Mouse (Mus musculus) limb, embryonic 14.5 days (tissue): ENCODE measurements at regions not wholly inside any gene's neighbourhood (a gene's known extent, or its start where the extent isn't known, plus 50 kb on each side); places are given as distances from the start of the nearest gene placed in this dataset.
"Not testable (repeated sequence)": the region's sequence is repeated elsewhere in the genome, so short reads cannot be mapped to it uniquely, and the experiment has no call there.

Experiments
- ATAC-seq: fragments of 200-750 bp; cut with Nextera tagmentation; 2 replicates; pipeline ENCODE4 v1.8.0; 2017; ENCODE audit warnings: low read depth, moderate number of reproducible peaks, moderate TSS enrichment; ENCODE audit not compliant: low FRiP score
- DNase-seq: peaks from one replicate; pipeline ENCODE4 v3.0.0-alpha.2; 2015; ENCODE audit warnings: low spot score
- H3K27ac ChIP-seq: fragments of 300-500 bp; sonication (generic); replicated peaks from 2 replicates; pipeline ENCODE4 v1.5.1; 2014; ENCODE audit warnings: low read depth, mild to moderate bottlenecking, low read length, moderate library complexity, mixed read lengths
- H3K27me3 ChIP-seq: fragments of 300-500 bp; sonication (generic); 2 replicates; pipeline ENCODE4 v1.6.1; 2014; ENCODE audit warnings: low read length, mixed read lengths; ENCODE audit not compliant: control insufficient read depth, insufficient read depth
- H3K36me3 ChIP-seq: fragments of 300-500 bp; sonication (generic); 2 replicates; pipeline ENCODE4 v1.6.1; 2014; ENCODE audit warnings: mild to moderate bottlenecking, low read length, moderate library complexity, mixed read lengths; ENCODE audit not compliant: control insufficient read depth, insufficient read depth
- H3K4me1 ChIP-seq: fragments of 300-500 bp; sonication (generic); 2 replicates; pipeline ENCODE4 v1.6.1; 2014; ENCODE audit warnings: antibody characterized with exemption, low read length, mixed read lengths; ENCODE audit not compliant: control insufficient read depth, insufficient read depth
- H3K4me2 ChIP-seq: fragments of 300-500 bp; sonication (generic); replicated peaks from 2 replicates; pipeline ENCODE4 v1.6.1; 2014; ENCODE audit warnings: low read depth, mild to moderate bottlenecking, low read length, moderate library complexity; ENCODE audit not compliant: severe bottlenecking
- H3K4me3 ChIP-seq: fragments of 300-500 bp; sonication (generic); replicated peaks from 2 replicates; pipeline ENCODE4 v1.5.1; 2014; ENCODE audit warnings: low read length
- H3K9ac ChIP-seq: fragments of 300-500 bp; sonication (generic); 2 replicates; pipeline ENCODE4 v1.6.1; 2014; ENCODE audit warnings: mild to moderate bottlenecking, low read depth, low read length, moderate library complexity; ENCODE audit not compliant: severe bottlenecking
- H3K9me3 ChIP-seq: fragments of 300-500 bp; sonication (generic); 2 replicates; pipeline ENCODE4 v1.6.1; 2016; ENCODE audit warnings: low read length; ENCODE audit not compliant: control insufficient read depth
- POLR2A ChIP-seq: fragments of 200-500 bp; IDR thresholded peaks from 2 replicates; pipeline ENCODE4 v1.8.0; 2012; ENCODE audit warnings: inconsistent platforms, mild to moderate bottlenecking, moderate library complexity, borderline replicate concordance; ENCODE audit not compliant: insufficient read depth, insufficient read length; ENCODE audit errors: extremely low read depth
- WGBS: fragments of 180-500 bp; shearing (Covaris S2); extraction: QIAGEN DNeasy Blood & Tissue Kit; methylation state at CpG from one replicate; pipeline ENCODE4 v1.1.7; 2014; 5-methylcytosine and 5-hydroxymethylcytosine counted together

DNA sequence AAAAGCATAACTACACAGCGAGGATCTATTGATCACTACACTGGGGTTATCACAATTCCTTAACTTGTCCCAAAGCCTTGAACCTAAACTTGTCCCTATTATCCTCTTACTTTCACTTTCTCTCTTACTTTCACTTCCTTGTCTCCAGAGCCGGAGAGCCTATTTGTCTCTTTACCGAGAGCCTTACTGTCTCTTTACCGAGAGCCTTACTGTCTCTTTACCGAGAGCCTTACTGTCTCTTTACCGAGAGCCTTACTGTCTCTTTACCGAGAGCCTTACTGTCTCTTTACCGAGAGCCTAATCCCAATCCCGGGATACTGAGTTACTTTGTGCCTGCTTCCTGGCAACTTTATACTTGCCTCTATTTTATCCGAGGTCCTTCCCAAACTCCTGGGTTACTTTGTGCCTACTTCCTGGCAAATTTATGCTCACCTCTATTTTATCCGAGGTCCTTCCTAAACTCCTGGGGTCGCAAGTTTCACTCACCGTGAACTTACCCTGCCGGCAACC, 335.3 kb upstream of the Ccng1 start:
- not testable (repeated sequence) for H3K9ac ChIP-seq, ATAC-seq, H3K4me1 ChIP-seq, H3K9me3 ChIP-seq, H3K27ac ChIP-seq, H3K4me2 ChIP-seq, DNase-seq, H3K36me3 ChIP-seq, H3K27me3 ChIP-seq, H3K4me3 ChIP-seq
- WGBS: 94% methylated on average over 10 of the region's 14 CpGs

DNA sequence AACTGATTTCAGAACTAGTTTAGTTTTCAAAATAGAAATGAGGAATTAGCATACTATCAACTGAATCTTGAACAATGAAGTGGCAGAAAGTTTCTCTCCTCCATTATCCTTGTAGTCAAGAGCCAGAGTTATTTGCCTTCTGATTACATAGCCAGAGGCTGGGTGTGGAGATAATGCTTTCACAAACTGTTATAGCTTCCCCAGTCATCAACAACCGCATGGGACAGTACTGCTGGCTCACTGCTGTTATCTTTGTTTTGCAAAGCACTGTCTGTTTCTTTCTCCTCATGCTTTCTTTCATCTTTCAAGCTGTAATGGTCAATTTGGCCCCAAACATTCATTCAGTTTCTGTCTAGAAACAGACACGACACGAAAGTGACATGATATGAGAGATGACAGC, 308.5 kb upstream of the Ccng1 start:
- no peak overlapping the region for H3K4me3 ChIP-seq
- no peak for TF ChIP-seq POLR2A
- H3K9ac ChIP-seq: no peak overlapping the region
- no peak overlapping the region for H3K4me2 ChIP-seq
- no peak overlapping the region for H3K27ac ChIP-seq
- no peaks in the 10 kb centered on the region for H3K27me3 ChIP-seq
- ATAC-seq: no peak
- WGBS: 87% methylated on average over 3 of the region's 3 CpGs
- no peak for DNase-seq
- no peaks in the 10 kb centered on the region for H3K4me1 ChIP-seq
- no peaks in the 10 kb centered on the region for H3K9me3 ChIP-seq
- no peaks in the 10 kb centered on the region for H3K36me3 ChIP-seq

DNA sequence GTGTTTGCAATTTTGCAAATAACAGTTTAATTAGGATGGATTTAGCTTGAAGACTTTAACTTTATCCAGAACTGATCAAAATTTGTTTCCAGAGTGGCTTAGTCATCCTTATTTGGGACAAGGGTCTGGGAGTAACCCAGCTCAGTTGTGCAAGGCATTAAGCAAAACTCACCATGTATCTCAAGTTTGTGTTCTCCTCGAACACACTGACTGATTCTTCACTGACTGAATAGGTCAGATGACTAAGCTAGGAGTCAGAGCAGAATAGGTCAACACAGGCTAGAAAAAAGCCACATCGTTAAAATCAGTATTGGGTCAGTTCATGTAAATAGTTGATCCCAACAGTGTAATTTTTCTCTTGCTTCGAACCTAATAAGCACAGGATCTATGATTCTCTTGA, 302.7 kb upstream of the Ccng1 start:
- no peaks in the 10 kb centered on the region for H3K36me3 ChIP-seq
- no peak for TF ChIP-seq POLR2A
- H3K4me2 ChIP-seq: no peak overlapping the region
- no peaks in the 10 kb centered on the region for H3K27me3 ChIP-seq
- H3K9me3 ChIP-seq: no peaks in the 10 kb centered on the region
- H3K4me1 ChIP-seq: no peaks in the 10 kb centered on the region
- no peak overlapping the region for H3K4me3 ChIP-seq
- 62% methylated on average over 3 of the region's 3 CpGs for WGBS
- ATAC-seq (no peak), DNase-seq (no peak)
- no peak overlapping the region for H3K27ac ChIP-seq
- no peak overlapping the region for H3K9ac ChIP-seq

DNA sequence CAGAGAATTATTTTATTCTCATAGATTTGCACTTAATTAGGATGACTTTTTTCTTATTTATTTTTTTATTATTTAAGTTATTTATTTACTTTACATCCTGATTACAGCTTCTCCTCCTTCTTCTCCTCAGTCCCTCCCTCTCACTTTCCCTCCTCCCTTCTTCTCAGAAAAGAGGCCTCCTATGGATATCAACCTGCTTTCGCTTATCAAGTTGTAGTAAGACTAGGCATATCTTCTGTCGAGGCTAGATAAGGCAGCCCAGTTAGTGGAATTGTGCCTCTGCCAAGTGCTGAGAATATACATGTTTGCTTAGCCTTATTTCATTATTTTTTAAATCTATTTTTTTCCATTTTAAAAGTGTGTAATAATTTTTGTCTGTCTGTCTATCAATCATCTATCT, 274.9 kb upstream of the Ccng1 start:
- no peak for TF ChIP-seq POLR2A
- H3K4me1 ChIP-seq: no peaks in the 10 kb centered on the region
- no peak overlapping the region for H3K9ac ChIP-seq
- H3K4me3 ChIP-seq: no peak overlapping the region
- no peaks in the 10 kb centered on the region for H3K9me3 ChIP-seq
- WGBS: 82% methylated on average over 2 of the region's 2 CpGs
- ATAC-seq (no peak), DNase-seq (no peak)
- no peak overlapping the region for H3K4me2 ChIP-seq
- H3K36me3 ChIP-seq: no peaks in the 10 kb centered on the region
- H3K27ac ChIP-seq: no peak overlapping the region
- no peaks in the 10 kb centered on the region for H3K27me3 ChIP-seq

DNA sequence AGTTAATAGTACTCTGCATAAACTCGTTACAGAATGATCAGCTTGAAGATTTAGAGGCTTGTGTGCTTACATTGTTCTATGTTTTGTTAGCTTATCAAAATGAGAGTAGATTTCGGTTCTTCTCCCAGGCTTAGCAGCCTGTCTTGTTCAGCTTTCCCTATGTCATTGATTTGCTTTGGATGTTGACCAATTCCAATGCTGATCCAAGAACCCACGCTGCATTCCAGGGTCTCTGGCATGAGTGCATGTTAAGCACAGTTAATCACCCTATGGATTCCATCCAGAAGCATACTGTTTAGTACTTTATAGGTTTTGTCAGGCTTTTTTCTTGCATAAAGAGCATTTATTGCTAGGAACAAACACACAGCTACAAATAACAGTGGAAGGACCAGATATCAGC, 255.0 kb upstream of the Ccng1 start:
- 66% methylated on average over 3 of the region's 3 CpGs for WGBS
- no peak for TF ChIP-seq POLR2A
- H3K27me3 ChIP-seq: no peaks in the 10 kb centered on the region
- H3K4me3 ChIP-seq: no peak overlapping the region
- H3K4me1 ChIP-seq: no peaks in the 10 kb centered on the region
- no peak overlapping the region for H3K9ac ChIP-seq
- no peaks in the 10 kb centered on the region for H3K9me3 ChIP-seq
- no peak overlapping the region for H3K27ac ChIP-seq
- no peaks in the 10 kb centered on the region for H3K36me3 ChIP-seq
- ATAC-seq: no peak
- DNase-seq: no peak
- H3K4me2 ChIP-seq: no peak overlapping the region

DNA sequence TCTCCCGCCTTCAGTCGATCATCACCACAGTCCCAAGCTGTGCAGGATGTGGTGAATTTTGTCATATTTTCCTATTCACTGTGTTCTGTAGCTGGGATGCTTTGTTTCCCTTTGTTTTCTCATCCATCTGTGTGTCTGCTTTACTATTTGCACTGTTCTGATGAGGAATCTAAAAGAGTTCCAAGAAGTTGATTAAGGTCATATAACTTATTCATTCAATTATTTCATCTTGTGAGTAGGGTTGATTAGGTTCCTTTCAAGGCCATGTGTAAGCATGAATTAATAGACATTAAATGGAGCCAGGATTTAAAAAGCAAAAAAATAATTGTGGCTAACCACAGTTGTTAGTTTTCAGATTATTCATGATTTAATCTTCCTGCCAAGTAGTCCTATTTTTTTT, 217.7 kb upstream of the Ccng1 start:
- WGBS: 87% methylated on average over 2 of the region's 2 CpGs
- no peak overlapping the region for H3K4me2 ChIP-seq
- no peaks in the 10 kb centered on the region for H3K27me3 ChIP-seq
- no peak for TF ChIP-seq POLR2A
- H3K9ac ChIP-seq: no peak overlapping the region
- no peaks in the 10 kb centered on the region for H3K9me3 ChIP-seq
- no peak overlapping the region for H3K27ac ChIP-seq
- ATAC-seq (no peak), DNase-seq (no peak)
- H3K4me1 ChIP-seq: no peaks in the 10 kb centered on the region
- no peaks in the 10 kb centered on the region for H3K36me3 ChIP-seq
- no peak overlapping the region for H3K4me3 ChIP-seq
